Mouse (Mus musculus) cerebellum, postnatal 10 days (tissue): ENCODE measurements around the gene Hspa1l.
"Not testable (repeated sequence)": the region's sequence is repeated elsewhere in the genome, so short reads cannot be mapped to it uniquely, and the experiment has no call there.

ENCODE experiments used
- DNase-seq, 2 experiments: peaks; one replicate each; pipeline ENCODE4 v3.0.0; 2021; ENCODE audit warnings: mixed read lengths in 2 of 2

The Hspa1l gene

DNA sequence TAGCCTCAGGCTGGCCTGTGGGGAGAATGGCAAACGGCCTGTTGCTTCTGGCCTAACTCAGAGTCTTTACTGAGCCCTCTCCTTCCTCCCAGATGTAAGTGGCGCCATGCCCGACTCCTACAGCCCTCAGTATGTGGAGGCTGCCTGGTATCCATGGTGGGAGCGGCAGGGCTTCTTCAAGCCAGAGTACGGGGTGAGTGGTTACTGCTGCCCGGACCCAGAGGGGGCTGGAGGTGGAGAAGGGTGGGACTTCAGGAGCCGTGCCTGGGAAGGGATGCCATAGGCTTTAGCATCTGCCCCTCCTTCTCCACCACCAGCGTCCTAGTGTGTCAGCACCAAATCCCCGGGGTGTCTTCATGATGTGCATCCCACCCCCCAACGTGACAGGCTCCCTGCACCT, 32.7 kb downstream of the Hspa1l start:
- peak in 1 of 2 experiments; percentile 9 for DNase-seq

DNA sequence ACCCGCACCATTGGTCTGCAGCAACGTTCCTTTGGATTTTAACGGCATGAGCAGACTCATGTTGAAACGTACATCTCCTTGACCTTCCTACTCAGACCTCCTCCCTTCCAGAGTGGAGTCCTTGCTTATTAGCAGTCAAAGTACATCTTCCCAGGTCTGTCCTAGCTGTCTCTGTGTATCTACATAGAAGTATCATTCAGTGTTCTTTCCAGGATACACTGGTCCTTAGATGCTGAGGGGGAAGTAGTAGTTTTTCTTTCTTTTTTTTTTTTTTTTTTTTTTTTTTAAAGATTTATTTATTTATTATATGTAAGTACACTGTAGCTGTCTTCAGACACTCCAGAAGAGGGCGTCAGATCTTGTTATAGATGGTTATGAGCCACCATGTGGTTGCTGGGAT, 33.4 kb downstream of the Hspa1l start:
- DNase-seq = not testable (repeated sequence)

DNA sequence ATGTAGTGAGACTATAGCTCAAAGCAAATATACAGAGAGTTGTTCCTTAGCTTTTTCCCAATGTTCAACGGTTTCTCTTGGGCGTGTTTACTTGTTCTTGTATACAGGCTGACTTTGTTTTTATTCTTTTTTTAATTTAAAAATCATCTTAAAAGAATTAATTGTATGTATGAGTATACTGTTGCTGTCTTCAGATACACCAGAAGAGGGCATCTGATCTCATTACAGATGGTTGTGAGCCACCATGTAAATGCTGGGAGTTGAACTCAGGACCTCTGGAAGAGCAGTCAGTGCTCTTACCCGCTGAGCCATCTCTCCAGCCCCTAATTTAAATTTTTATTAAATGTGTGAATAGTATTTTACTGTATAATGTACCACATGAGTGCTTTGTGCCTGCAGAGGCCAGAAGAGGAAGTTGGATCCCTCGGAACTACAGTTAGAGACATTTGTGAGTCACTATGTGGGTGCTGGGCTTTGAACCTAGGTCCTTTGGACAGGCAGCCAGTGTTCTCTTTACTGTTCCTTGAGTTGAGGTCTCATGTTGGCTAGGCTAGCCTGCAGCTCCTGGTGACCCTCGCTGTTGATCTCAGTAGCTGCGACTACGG, 35.0 kb downstream of the Hspa1l start:
- no peak for DNase-seq

DNA sequence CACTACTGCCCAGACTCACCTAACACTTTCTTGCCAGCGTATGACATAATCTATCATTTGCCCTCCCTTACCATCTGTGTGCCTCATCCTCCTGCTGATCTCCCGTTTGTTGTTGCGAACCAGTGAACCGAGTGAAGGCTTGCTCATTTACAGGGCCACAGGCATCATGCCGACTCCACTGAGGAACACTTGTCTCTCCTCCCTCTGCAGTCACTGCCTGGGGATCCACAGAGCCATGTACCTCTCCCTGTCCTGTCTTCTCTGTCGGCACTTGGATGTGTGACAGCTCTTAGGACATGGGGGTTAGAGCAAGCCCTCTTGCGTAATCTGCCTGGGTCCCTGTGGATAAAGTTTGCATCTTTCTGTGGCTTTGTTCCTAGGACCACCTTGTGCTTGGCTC, 37.1 kb downstream of the Hspa1l start:
- DNase-seq = peak; percentile 77 to 81

DNA sequence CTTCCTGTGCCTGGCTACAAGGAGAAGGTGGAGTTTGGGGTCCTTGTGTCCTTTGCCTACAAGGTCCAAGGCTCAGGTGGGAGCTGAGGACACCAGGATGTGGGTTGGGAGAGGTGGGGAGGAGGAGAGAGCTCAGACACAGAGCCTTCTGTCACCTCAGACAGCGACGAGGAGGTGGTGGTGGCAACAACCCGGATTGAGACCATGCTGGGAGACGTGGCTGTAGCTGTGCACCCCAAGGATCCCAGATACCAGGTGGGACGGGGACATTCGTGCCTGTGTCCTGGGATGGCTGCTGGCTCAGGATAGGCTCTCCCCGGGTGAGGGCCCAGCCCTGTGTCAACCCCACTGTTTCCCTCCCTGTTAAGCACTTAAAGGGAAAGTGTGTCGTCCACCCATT, 38.9 kb downstream of the Hspa1l start:
- DNase-seq = peak in 1 of 2 experiments; percentile 7

DNA sequence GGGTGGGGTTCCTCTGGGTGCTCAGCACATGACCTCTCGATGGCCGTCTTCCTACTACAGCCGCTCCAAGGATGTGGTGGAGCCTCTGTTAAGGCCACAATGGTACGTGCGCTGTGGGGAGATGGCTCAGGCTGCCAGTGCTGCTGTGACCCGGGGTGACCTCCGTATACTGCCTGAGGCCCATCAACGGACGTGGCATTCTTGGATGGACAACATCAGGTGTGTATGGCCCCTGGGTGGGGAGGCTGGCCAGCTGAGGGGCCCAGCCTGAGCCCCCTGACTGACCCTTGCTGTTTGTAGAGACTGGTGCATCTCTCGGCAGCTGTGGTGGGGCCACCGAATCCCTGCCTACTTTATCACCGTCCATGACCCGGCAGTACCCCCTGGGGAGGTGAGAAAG, 39.9 kb downstream of the Hspa1l start:
- DNase-seq = peak in 1 of 2 experiments; percentile 16

DNA sequence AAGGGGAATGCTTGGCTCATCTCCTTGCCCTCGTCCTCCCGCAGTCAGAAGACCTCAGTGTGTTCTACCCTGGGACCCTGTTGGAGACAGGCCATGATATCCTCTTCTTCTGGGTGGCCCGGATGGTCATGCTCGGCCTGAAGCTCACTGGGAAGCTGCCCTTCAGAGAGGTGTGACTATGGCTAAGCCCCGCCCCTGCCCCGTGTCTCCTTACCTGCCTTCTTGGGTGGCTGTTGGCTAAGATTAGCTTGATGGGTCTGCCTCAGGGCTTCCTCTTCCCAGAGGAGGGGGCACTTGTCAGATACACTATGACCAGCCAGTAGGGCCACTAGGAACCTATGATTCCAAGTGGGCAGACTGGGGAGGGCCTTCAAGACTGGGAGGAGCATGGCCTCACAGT, 40.7 kb downstream of the Hspa1l start:
- DNase-seq = peak; percentile 9 to 14

DNA sequence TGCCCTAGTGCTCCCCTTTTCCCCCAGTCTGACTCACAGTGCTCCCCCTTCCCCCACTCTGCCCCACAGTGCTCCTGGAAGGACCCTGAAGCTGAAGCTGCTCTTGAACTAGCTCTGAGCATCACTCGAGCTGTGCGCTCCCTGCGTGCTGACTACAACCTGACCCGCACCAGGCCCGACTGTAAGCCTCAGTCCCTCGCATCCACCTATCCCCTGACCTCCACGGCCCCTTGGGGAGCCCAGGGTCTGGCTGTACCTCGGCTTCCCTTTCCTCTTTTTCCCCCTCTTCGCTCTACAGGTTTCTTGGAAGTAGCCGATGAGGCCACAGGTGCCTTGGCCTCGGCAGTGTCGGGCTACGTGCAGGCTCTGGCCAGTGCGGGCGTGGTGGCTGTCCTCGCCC, 42.8 kb downstream of the Hspa1l start:
- DNase-seq = no peak

DNA sequence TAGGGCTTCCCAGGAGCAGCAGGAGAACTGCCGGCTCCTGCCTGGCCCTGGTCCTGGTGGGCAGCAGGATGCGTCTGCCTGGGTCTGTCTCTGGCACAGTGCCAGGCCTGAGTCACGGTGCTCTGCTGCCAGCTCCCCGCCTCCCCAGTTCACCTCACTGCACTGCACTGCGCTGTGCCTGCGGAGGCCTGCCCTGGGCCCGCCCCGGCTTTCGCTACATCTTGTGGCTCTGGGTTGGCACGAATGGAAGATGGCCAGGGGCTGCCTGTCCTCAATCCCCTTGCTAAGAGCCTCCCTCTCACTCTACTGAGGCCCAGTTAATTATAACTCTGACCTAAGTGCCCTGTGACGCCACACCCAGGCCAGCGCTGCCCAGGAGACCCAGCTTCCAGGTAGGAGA, 43.9 kb downstream of the Hspa1l start, which contains the start of gene Vwa7:
Vwa7 (plus strand) TSS at position 204 of the 400 bp plus-strand sequence.
- DNase-seq = peak; percentile 93 to 95

DNA sequence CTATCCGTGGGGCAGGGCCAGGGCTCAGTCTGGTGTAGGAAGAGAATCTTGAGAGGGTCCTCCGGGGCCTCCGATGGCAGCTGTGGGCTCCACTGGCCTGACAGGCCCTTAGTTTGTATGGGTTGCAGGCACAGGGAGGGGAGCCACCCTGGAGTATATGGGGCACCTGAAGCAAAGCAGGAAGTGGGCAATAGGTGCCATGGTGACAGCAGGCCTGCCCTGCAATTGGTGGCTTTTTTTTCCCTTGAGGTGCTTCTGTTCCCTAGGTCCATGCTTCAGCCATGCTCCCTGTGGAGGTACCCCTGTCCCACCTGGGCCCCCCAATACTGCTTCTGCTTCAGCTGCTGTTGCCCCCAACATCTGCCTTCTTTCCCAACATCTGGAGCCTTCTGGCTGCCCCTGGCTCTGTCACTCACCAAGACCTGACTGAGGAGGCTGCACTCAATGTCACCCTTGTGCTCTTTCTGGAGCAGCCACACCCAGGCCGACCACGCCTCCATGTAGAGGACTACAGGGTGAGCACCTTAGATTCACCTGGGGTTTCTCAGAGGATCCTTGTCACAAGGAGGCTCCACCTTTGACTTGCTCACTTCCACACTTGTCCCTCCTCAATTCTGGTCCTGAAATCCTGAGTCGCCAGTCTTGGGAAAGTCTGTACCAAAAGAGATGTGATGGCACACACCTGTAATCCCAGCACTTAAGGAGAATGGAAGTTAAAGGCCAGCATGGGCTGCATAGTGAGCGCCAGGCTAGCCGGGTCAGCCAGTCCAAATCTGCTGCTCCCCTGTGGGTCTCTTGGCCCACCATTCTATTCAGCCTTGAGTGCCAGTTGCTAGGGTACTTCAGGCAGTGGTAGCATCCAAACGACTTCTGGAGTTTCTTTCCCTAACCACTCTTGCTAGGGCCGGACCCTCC, 44.5 kb downstream of the Hspa1l start:
- peak; percentile 63 to 71 for DNase-seq

DNA sequence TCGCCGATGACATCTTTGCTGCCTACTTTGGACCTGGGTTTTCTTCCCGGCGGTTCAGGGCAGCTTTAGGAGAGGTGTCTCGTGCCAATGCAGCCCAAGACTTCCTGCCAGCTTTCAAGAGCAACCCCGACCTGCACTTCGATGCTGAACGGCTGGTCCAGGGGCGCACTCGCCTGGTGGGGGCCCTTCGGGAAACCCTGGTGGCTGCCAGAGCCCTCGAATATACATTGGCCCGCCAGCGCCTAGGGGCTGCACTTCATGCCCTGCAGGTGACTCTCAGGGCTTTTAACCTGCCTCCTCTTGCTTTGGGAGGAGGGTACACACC, 45.2 kb downstream of the Hspa1l start:
- no peak for DNase-seq

DNA sequence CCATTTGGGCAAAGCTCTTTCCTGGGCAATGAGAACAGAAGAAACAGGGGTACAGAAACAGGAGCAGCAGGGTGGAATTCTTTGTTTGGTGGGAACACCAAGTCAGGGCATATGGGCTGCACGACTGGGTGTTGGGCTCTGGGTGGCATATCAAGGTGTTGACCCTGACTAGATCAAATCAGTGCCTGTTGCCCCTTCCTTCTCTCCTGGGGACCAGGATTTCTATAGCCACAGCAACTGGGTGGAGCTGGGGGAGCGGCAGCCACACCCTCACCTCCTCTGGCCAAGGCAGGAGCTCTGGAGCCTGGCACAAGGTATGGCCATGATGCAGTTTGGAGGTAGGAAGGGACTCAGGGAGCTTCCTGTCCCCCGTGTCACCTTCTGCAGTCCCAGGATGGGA, 45.7 kb downstream of the Hspa1l start:
- no peak for DNase-seq

DNA sequence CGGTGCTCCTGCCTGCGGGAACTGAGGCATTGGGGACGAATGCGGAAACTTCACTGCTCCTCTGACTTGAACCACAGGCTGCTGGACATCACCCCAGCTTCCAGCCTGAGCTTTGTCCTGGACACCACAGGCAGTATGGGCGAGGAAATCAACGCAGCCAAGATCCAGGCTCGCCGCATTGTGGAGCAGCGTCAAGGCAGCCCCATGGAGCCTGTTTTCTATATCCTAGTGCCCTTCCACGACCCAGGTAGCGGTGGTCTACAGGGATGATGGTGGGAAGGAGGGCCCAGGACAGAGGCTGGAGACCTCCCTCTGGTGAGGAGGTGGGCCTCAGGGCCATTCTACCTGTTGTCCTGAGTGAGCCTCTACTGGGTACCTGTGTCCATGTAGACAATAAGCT, 47.4 kb downstream of the Hspa1l start:
- peak in 1 of 2 experiments; percentile 18 for DNase-seq

DNA sequence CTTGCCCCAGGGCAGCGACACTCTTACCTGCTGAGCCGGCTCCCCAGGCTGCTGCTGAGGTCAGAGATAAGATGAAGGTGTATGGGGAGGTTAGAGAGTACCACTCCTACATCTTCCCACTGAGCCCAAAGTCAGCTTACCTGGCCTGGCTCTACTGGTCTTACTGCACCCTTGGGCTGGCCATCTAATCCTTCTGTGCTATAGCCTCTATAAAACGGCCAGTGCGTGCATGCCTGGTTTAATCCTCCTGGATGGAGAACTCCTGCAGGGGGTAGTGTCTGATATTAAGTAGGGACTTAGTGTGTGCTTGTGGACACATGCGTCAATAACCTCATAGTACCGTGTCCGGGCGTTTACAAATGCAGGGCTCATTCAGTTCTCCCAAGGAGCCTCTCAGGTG, 48.0 kb downstream of the Hspa1l start:
- DNase-seq = no peak

DNA sequence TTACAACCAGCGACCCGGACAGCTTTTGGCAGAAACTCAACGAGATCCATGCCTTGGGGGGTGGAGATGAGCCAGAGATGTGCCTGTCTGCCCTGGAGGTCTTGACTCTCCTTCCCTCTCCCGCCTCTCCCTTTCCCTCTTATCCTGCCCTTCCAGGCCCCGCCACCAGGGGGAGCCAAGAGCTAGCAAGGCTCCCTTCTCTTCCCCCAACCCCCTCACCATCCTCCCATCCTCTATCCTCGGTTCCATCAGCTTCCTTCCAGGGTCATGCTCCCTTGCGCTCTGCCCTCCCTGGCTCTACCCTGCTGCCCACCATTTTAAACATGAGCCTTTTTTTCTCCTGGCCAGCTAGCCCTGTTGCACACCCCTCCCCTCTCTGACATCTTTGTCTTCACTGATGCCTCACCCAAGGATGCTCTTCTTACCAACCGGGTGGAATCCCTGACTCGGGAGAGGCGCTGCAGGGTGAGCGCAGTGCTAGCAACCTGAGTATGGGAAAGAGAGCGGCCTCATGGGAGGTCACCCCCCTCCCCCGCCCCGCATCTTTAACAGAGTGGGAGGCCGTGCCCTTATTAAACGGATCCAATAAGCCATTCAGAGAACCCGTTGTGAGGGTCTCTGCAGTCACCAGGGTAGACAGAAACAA, 48.8 kb downstream of the Hspa1l start:
- peak; percentile 97 to 98 for DNase-seq

DNA sequence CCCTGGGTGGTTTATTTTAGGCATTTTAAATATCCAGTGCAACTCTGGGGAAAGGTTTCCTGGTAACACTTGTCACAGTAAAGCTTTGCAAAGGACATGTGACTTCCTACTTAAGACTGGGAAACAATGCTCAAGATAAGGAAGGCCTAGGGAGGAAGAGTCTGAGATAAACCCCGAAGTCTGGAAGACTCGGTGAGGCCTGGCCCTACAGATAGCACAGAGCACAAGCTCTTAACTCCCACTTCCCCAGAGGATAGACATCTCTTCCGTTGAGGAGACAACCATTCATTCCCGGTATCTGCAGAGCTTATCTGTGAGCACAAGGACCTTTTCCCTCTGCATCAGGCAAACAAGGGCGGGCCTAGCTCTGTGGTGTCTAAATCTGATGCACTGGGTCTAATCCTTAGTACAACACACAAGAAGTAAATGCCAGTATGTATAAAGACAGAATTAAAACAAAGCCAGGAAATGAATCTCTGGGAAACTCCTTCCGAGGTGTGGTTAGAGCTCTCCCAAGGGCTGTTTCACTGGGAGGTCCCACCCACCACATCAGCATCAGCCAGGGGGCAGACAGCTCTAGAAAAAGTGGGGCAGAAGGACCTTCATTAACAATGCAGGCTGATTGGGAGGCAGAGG, 49.5 kb downstream of the Hspa1l start:
- no peak for DNase-seq

DNA sequence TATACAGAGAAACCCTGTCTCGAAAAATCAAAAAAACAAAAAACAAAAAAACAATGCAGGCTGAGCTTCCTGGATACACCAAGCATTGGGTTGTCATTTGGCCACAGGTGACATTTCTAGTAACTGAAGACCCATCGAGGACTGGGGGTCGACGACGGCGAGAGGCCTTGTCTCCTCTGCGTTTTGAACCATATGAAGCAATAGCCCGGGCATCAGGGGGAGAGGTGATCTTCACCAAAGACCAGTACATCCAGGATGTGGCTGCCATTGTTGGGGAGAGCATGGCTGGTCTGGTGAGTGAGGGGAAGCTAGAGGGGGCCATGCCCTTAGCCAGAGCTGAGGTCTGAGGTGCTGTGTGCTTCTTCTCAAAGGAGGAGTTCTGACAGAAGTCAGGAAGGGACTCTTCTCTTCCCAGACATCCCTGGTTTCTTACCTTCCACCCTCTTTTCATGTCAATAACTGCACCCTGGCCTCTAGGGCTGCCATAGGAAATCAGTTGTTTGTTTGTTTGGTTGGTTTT, 50.1 kb downstream of the Hspa1l start:
- DNase-seq = no peak

DNA sequence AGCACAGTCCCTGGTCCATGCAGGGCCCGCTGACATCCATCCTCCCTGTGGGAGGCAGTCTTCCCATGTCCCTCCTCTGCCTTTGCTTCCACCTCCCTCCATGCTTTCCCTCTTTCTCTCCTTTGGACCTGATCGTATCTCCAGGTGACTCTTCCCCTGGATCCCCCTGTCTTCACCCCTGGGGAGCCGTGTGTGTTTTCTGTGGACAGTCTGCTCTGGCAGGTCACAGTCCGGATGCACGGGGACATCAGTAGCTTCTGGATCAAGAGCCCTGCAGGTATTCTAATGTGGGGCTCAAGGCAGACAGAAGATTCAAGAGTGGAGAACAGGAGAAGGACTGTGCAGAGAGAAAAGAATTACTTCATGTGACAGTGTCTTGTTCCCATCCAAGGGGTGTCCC, 50.7 kb downstream of the Hspa1l start:
- DNase-seq = no peak

DNA sequence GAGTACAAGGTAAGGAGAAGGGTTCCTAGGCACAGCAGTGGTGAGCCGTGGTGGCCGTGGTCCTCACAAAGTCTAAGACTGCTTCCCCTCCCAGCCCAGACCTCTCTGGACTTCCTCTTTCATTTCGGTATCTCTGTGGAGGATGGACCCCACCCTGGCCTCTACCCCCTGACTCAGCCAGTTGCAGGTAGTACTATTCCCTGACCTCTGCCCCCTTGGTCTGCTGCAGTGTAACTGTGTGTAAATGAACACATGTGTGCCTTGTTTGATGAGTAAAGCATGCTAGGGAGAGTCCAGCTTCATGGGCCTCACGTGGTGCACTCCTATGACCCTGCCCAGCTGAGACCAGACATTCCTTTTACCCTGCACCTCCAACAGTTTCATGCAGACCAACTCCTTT, 51.3 kb downstream of the Hspa1l start:
- peak in 1 of 2 experiments; percentile 16 for DNase-seq

DNA sequence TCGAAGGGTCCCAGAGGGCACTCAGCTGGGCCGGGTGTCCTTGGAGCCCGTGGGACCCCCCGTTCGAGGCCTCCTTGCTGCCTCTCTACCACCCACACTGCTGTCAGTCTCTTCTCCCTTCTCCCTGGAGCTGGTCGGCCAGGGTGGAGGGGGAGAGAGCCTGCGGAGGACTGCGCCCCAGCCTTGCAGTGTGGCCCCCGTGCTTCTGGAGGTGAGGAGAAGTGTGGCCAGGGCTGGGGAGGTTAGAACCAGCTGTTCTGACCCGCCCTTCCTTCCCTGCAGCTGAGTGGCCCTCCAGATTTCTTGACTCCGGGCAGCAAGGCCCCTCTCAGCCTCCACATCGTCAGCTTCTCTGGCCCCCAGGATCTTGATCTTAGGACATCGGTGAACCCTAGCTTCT, 51.8 kb downstream of the Hspa1l start:
- DNase-seq = no peak

DNA sequence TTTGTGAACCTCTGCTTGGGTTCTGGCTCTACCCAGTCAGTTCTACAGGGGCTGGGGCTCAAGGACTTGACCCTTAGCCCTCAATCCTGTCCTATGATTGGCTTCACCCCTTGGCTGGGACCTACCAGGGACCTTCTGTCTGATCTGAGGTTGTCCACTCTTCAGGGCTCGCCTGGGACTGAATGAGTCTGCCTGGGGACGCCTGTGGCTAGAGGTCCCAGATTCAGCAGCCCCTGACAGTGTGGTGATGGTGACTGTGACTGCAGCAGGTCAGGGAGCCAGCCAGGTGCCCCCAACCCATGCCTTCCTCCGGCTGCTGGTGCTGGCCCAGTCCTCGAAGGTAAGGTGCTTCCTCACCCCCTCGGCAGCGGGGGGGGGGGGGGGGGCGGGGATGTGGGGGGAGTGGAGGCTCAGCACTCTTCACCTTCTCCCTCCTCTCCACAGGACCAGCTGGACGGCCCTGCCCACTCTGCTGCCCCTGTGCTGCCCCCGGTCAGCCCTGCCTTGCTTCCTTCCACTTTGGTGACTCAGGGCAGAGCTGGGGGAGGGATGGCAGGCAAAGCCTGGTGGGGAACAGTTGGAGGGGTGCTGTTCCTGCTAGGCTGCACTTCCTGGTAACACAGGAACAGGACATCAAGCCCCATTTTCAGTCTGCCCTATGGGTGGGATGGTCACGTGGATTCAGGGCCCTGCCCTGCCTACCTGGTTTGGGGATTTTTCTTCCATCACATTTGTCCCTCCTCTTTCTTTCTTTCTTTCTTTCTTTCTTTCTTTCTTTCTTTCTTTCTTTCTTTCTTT, 52.4 kb downstream of the Hspa1l start:
- no peak for DNase-seq

DNA sequence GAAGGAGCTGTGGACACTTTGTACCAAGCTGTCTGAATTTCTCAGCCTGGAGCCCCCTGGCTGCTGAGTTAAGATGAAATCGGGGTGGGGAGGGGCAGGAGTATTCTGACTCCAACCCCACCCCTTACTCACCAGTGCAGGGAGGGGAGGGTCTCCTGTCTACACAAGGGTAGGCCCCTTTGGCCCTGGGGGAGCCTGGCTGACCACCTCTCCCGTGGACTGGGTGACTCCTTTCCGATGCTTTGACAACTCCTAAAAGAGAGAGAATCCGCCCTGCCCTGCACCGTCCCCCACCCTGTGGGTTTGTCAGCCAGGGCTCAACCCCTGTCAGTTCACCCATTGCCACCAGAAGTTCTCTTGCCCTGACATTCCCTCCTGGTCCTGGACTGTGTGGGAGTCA, 53.7 kb downstream of the Hspa1l start:
- peak in 1 of 2 experiments; percentile 25 for DNase-seq
